Mouse (Mus musculus) frontal cortex, postnatal 25 days (tissue): Measurements from ENCODE around the gene Wwox.

Experiments used
- DNase-seq, 2 experiments: peaks; one replicate each; pipeline ENCODE4 v3.0.0; 2022; ENCODE audit warnings: low spot score in 2 of 2

Wwox gene

GRCm38 (mm10) chr8:114897432-114897831, 458.0 kb downstream of the Wwox start:
- no peak for DNase-seq

- no peak for DNase-seq
Observed at GRCm38 (mm10) chr8:114899157-114899556, 459.7 kb downstream of the Wwox start.

GRCm38 (mm10) chr8:114902584-114902983, 463.1 kb downstream of the Wwox start:
- DNase-seq = no peak

GRCm38 (mm10) chr8:114908086-114908485, 468.6 kb downstream of the Wwox start:
- DNase-seq = no peak

- DNase-seq = no peak
Observed at GRCm38 (mm10) chr8:114908589-114908988, 469.1 kb downstream of the Wwox start.

- DNase-seq = no peak
Observed at GRCm38 (mm10) chr8:114909146-114909545, 469.7 kb downstream of the Wwox start.

- no peak for DNase-seq
Observed at GRCm38 (mm10) chr8:114911031-114911580, 471.7 kb downstream of the Wwox start.

GRCm38 (mm10) chr8:114923629-114924028, 484.2 kb downstream of the Wwox start:
- DNase-seq = no peak

- DNase-seq = no peak
Observed at GRCm38 (mm10) chr8:114927412-114927811, 488.0 kb downstream of the Wwox start.

- DNase-seq = no peak
Observed at GRCm38 (mm10) chr8:114927917-114928316, 488.5 kb downstream of the Wwox start.

- DNase-seq = no peak
Observed at GRCm38 (mm10) chr8:114929597-114929996, 490.1 kb downstream of the Wwox start.

- DNase-seq = no peak
Observed at GRCm38 (mm10) chr8:114932071-114932630, 492.7 kb downstream of the Wwox start.

- DNase-seq = no peak
Observed at GRCm38 (mm10) chr8:114933248-114933647, 493.8 kb downstream of the Wwox start.

GRCm38 (mm10) chr8:114936887-114937286, 497.4 kb downstream of the Wwox start:
- DNase-seq = peak in 1 of 2 experiments; percentile 4

GRCm38 (mm10) chr8:114939338-114939737, 499.9 kb downstream of the Wwox start:
- no peak for DNase-seq

GRCm38 (mm10) chr8:114941096-114941495, 501.6 kb downstream of the Wwox start:
- no peak for DNase-seq

- DNase-seq = no peak
Observed at GRCm38 (mm10) chr8:114941644-114942043, 502.2 kb downstream of the Wwox start.

GRCm38 (mm10) chr8:114947921-114948320, 508.5 kb downstream of the Wwox start:
- no peak for DNase-seq

- DNase-seq = no peak
Observed at GRCm38 (mm10) chr8:114956377-114957168, 517.1 kb downstream of the Wwox start.

GRCm38 (mm10) chr8:114958437-114959107, 519.1 kb downstream of the Wwox start:
- no peak for DNase-seq

- DNase-seq = no peak
Observed at GRCm38 (mm10) chr8:114959406-114959805, 520.0 kb downstream of the Wwox start.

GRCm38 (mm10) chr8:114962494-114962893, 523.0 kb downstream of the Wwox start:
- no peak for DNase-seq

- no peak for DNase-seq
Observed at GRCm38 (mm10) chr8:114963282-114963681, 523.8 kb downstream of the Wwox start.
